Mouse (Mus musculus) MN1 (cell line): ENCODE results near the gene Mmel1.

Source experiments
- DNase-seq: peaks from one replicate; pipeline ENCODE4 v3.0.0-alpha.2; 2016; ENCODE audit warnings: low spot score

The Mmel1 gene

DNA sequence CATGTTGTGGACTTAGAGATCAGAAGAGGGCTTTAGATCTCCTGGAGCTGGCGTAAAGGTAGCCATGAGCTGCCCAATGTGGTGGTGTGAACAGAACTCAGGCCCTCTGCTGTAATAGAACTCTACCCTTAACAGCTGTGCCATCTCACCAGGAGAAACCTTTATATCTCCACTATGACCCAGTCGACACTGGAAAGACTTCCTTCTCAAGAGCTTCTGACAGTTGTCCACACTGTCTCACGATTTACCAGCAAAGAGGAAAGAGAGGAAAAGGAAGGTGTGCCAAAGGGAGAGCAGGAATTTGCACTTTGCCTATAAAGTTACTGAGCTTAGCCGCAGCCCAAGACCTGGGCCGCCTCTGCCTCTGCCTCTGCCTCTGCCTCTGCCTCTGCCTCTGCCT lies 72.4 kb downstream of the Mmel1 start:
- no peak for DNase-seq

DNA sequence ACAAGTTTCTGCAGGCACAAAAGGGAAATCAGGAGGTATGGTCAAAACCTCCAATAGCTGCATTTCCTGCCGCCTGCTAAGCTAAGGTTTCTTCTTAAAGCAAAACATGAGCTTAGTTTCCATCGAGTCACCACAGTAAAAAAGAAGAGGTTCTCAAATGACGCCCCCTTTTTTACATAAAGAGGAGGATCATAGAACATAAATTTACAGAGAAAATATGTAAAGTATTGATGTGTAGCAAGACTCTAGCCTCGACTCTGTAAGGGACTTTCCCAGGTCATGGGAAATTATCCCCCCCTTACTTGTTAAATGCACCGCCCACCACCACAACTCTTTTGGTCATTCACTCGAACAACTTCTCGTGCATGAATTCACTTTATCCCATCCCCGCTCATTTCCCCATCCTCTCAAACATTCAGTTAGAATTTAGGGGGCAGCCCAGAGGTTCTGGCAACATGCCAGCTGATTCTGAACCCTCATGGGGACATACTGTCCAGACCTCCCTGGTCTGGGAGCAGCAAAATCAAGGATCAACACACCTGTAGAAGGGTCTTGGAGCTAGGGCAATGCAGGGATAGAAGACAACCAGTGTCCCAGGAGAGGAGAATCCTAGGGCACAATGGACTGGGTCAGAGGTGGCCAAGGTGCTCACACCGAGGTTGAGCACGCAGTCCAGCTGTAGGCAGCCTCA lies 73.4 kb downstream of the Mmel1 start:
- peak; percentile 56 for DNase-seq

DNA sequence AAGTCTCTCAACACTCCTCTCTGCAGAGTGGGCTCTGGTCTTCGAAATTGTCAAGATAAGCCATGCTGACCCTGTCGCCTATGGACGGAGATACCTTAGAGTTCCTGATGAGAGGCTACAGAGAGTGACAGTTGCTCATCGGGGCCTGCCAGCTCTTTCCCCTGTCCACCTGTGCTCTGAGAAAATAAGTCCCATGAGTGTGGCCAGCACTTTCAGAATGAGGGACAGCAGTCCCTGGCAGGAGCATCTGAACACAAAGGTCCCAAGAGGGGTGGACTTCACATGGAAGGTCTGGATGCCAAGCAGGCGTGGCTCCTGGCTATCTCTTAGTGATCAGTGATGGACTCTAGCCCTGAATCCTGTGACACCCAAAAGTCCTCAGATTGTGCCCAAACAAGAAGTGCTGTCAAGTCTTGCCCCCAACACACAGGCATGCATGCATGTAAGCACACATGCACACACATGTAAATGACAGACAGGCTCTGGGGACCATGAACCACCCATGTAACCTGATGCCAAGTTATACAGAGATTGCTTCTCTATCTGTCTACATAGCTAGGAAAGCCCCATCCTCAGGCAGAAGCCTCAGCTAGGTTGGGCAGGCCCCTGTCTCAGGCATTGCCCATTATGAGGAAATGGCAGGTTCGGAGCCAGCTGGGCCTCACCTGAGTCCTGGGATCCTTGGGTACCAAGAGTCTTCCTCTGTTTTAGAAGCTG lies 74.1 kb downstream of the Mmel1 start:
- no peak for DNase-seq

DNA sequence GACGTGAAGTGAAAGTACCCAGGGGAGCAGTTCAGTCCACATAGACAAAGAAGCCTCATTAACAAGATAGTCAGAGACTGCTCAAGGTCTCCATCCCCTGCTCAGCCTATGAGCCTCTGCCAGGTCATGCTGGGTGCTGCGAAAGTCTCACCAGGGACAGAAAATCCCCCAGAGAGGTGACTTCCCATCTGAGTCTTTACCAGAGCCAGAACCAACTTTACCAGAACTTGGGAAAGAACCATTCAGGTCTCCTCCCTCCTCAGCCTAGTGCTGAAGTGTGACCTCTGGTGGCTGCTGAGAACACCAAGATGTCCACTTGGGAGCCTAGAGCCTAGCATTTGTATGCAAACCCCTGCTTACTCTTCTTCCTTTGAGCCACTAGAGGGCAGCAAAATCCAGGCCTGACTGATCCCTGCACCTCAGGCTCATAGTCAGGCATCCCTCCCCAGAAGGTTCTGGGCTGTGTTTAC lies 74.8 kb downstream of the Mmel1 start:
- peak; percentile 91 for DNase-seq
